Mouse (Mus musculus): Measurements from ENCODE around the gene Npc2. TPM values are rescaled to one million over a fixed set of nuclear protein-coding genes. Genes with fewer than 3 reads are reported as not detected.
A peak's percentile ranks its signal among the peaks of the same experiment; 100 is the strongest.

Npc2 gene
- polyA plus RNA-seq, 1 experiment from 2014 or later: 63.5 TPM

DNA sequence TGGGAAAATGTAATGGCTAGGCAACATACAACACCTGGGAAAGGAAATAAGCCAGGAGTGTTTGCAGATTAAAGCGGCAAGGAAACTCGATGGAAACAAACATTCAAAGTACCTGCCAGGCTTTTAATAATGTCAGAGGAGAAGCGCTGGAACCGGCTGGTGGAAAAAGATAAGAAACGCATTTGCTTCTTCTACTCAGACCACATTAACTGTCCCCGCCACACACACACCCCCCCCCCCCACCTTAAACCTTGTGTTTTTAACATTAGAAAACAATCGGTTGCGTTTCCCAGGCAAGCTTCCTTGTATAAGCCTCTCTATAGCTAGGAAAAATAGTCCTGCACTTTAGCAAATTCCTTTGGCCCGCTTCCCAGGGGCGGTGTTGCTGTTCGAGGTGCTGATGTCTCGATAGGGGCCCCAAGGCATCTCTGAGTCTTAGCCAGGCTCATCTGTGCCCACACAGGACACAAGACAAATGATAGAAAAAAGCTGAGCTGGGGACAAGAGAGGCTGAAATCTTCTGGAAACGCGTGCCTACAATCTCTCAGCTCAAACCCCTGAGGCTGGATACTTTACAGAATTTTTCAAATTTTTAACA is 63.0 kb downstream of the Npc2 start:
- no peak overlapping the region for H3K4me3 ChIP-seq (ENCODE audit: low read depth, low read length)
- H3K27ac ChIP-seq (replicated peaks; ENCODE audit: low read depth, low read length): no peak overlapping the region
- no peaks in the 10 kb centered on the region for H3K4me1 ChIP-seq (ENCODE audit: control insufficient read depth, insufficient read depth, low read length)
- no peak overlapping the region for H3K4me2 ChIP-seq (ENCODE audit: low read depth, severe bottlenecking)
- H3K9ac ChIP-seq (ENCODE audit: low read length): no peak overlapping the region
- 31% methylated on average over 14 of the region's 14 CpGs for WGBS
- no peak for ATAC-seq (ENCODE audit: insufficient number of reproducible peaks, low FRiP score, low TSS enrichment, low read depth)
- H3K9me3 ChIP-seq (ENCODE audit: control insufficient read depth, low read length): no peaks in the 10 kb centered on the region
- DNase-seq (ENCODE audit: low spot score): peak; percentile 36
- H3K36me3 ChIP-seq (ENCODE audit: control insufficient read depth, insufficient read depth, low read length): no peaks in the 10 kb centered on the region
- no peaks in the 10 kb centered on the region for H3K27me3 ChIP-seq (ENCODE audit: control insufficient read depth, insufficient read depth, low read length)

- ATAC-seq (ENCODE audit: insufficient number of reproducible peaks, low FRiP score, low TSS enrichment, low read depth) (no peak), DNase-seq (ENCODE audit: low spot score) (no peak)
- H3K27ac ChIP-seq (replicated peaks; ENCODE audit: low read depth, low read length): no peak overlapping the region
- no peaks in the 10 kb centered on the region for H3K4me1 ChIP-seq (ENCODE audit: control insufficient read depth, insufficient read depth, low read length)
- 84% methylated on average over 4 of the region's 4 CpGs for WGBS
- H3K9me3 ChIP-seq (ENCODE audit: control insufficient read depth, low read length): no peaks in the 10 kb centered on the region
- H3K4me3 ChIP-seq (ENCODE audit: low read depth, low read length): no peak overlapping the region
- H3K9ac ChIP-seq (ENCODE audit: low read length): no peak overlapping the region
- no peak overlapping the region for H3K4me2 ChIP-seq (ENCODE audit: low read depth, severe bottlenecking)
- H3K27me3 ChIP-seq (ENCODE audit: control insufficient read depth, insufficient read depth, low read length): no peaks in the 10 kb centered on the region; the same call in 1 of the 2 replicates
- H3K36me3 ChIP-seq (ENCODE audit: control insufficient read depth, insufficient read depth, low read length): no peaks in the 10 kb centered on the region
Observed at GRCm38 (mm10) chr12:84707804-84708203, 65.1 kb downstream of the Npc2 start.

DNA sequence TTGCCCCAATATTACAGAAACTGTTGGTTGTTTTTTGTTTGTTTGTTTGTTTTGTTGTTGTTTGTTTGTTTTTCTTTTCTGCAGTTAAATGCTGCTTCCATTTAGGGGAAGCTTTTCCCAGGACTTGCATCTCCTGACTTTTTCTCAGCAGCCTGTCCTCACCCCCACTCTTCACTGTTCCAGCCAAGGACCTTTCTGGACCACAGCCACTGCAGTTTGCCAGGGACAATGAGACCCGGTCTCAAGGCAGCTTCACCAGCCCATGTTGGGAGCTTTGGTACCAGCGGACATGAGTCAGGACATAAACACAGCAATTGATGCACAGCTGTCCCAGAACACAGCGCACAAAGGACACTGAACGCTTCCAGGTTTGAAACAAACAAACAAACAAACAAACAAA is 66.1 kb downstream of the Npc2 start:
- Histone ChIP-seq H3K9me3 (ENCODE audit: control insufficient read depth, low read length) (no peaks in the 10 kb centered on the region), H3K4me2 (ENCODE audit: low read depth, severe bottlenecking) (no peak overlapping the region), H3K27ac (replicated peaks; ENCODE audit: low read depth, low read length) (no peak overlapping the region), H3K9ac (ENCODE audit: low read length) (no peak overlapping the region), H3K27me3 (ENCODE audit: control insufficient read depth, insufficient read depth, low read length) (no peaks in the 10 kb centered on the region; the same call in 1 of the 2 replicates), H3K4me3 (ENCODE audit: low read depth, low read length) (no peak overlapping the region), H3K36me3 (ENCODE audit: control insufficient read depth, insufficient read depth, low read length) (no peaks in the 10 kb centered on the region), H3K4me1 (ENCODE audit: control insufficient read depth, insufficient read depth, low read length) (no peaks in the 10 kb centered on the region)
- no peak for ATAC-seq (ENCODE audit: insufficient number of reproducible peaks, low FRiP score, low TSS enrichment, low read depth)
- DNase-seq (ENCODE audit: low spot score): no peak
- 74% methylated on average over 4 of the region's 4 CpGs for WGBS

Other genes starting within 250 kb of the Npc2 start
- gene Vsx2, start 203.4 kb downstream of the Npc2 start, polyA plus RNA-seq (2014; fragmentation: Nextera tagmentation; extraction: Ambion mirVana): 0.33 and 0.48 TPM in 2 replicates
- gene Abcd4, start 155.7 kb downstream of the Npc2 start, polyA plus RNA-seq (2014; fragmentation: Nextera tagmentation; extraction: Ambion mirVana): 9.2 and 11.8 TPM in 2 replicates
- gene Vrtn, start 132.1 kb downstream of the Npc2 start, polyA plus RNA-seq (2014; fragmentation: Nextera tagmentation; extraction: Ambion mirVana): not detected in 2 replicates
- gene Syndig1l, start 74.3 kb downstream of the Npc2 start, polyA plus RNA-seq (2014; fragmentation: Nextera tagmentation; extraction: Ambion mirVana): not detected in 2 replicates
- 121 and 123 TPM in 2 replicates for gene Isca2, start 99 bp upstream of the Npc2 start, polyA plus RNA-seq (2014; fragmentation: Nextera tagmentation; extraction: Ambion mirVana)
- 0.20 and 0.23 TPM in 2 replicates for gene Ltbp2, start 103.4 kb upstream of the Npc2 start, polyA plus RNA-seq (2014; fragmentation: Nextera tagmentation; extraction: Ambion mirVana)
- 167 and 169 TPM in 2 replicates for gene Fcf1, start 197.7 kb upstream of the Npc2 start, polyA plus RNA-seq (2014; fragmentation: Nextera tagmentation; extraction: Ambion mirVana)
- gene Arel1, start 197.7 kb upstream of the Npc2 start, polyA plus RNA-seq (2014; fragmentation: Nextera tagmentation; extraction: Ambion mirVana): 18.0 and 18.9 TPM in 2 replicates
- 49.2 and 51.2 TPM in 2 replicates for gene Ylpm1, start 223.2 kb upstream of the Npc2 start, polyA plus RNA-seq (2014; fragmentation: Nextera tagmentation; extraction: Ambion mirVana)

Measured in limb, embryonic 11.5 days (tissue).